Mouse (Mus musculus) embryonic facial prominence, embryonic 10.5 days (tissue): ENCODE measurements around the gene Fgf6. TPM values are rescaled to one million over a fixed set of nuclear protein-coding genes. Genes with fewer than 3 reads are reported as not detected.
A peak's percentile ranks its signal among the peaks of the same experiment; 100 is the strongest.

Experiments used
- DNase-seq: peaks from one replicate; pipeline ENCODE4 v3.0.0-alpha.2; 2017; ENCODE audit warnings: low spot score
- H3K27ac ChIP-seq: fragments of 300-500 bp; sonication (generic); replicated peaks from 2 replicates; pipeline ENCODE4 v1.5.1; 2016; ENCODE audit warnings: mild to moderate bottlenecking
- H3K27me3 ChIP-seq: fragments of 300-500 bp; sonication (generic); replicated peaks from 2 replicates; pipeline ENCODE4 v1.6.1; 2016; ENCODE audit warnings: low read depth, mild to moderate bottlenecking; ENCODE audit not compliant: poor library complexity, severe bottlenecking
- H3K36me3 ChIP-seq: fragments of 300-500 bp; sonication (generic); replicated peaks from 2 replicates; pipeline ENCODE4 v1.6.1; 2016; ENCODE audit warnings: mild to moderate bottlenecking, moderate library complexity
- H3K4me1 ChIP-seq: fragments of 300-500 bp; sonication (generic); 2 replicates; pipeline ENCODE4 v1.6.1; 2016
- H3K4me3 ChIP-seq: fragments of 300-500 bp; sonication (generic); 2 replicates; pipeline ENCODE4 v1.5.1; 2016; ENCODE audit warnings: mild to moderate bottlenecking, moderate library complexity
- H3K9me3 ChIP-seq: fragments of 300-500 bp; sonication (generic); 2 replicates; pipeline ENCODE4 v1.6.1; 2016; ENCODE audit warnings: mild to moderate bottlenecking
- WGBS: fragments of 180-500 bp; shearing (Covaris S2); methylation state at CpG from one replicate; pipeline ENCODE4 v1.1.7; 2016; 5-methylcytosine and 5-hydroxymethylcytosine counted together
- polyA plus RNA-seq: library from polyadenylated mRNA; unstranded; fragments of >200 nt; fragmentation: Nextera tagmentation; extraction: Ambion mirVana; gene quantifications from 2 replicates; pipeline ENCODE4 v1.2.1, GENCODE M21; 2016

The Fgf6 gene
- polyA plus RNA-seq, 1 experiment from 2014 or later: 0.02 TPM

GRCm38 (mm10) chr6:127020431-127020830, 5.0 kb downstream of the Fgf6 start:
- peaks cover 23% of the 10 kb centered on the region for H3K4me1 ChIP-seq
- no peaks in the 10 kb centered on the region for H3K36me3 ChIP-seq
- WGBS: 15% methylated on average over 13 of the region's 13 CpGs
- no peaks in the 10 kb centered on the region for H3K9me3 ChIP-seq
- DNase-seq: peak; percentile 14
- peak overlapping the region; percentile 27; the same call in 1 of the 2 replicates for H3K4me3 ChIP-seq
- peaks cover 40% of the 10 kb centered on the region for H3K27me3 ChIP-seq
- H3K27ac ChIP-seq: 0 out of 2 replicates have a peak overlapping the region, but pooled peaks have one; percentile 41

- no peak overlapping the region for H3K4me3 ChIP-seq
- H3K9me3 ChIP-seq: no peaks in the 10 kb centered on the region
- 71% methylated on average over 7 of the region's 7 CpGs for WGBS
- no peaks in the 10 kb centered on the region for H3K36me3 ChIP-seq
- no peak for DNase-seq
- peaks cover 30% of the 10 kb centered on the region for H3K27me3 ChIP-seq
- peaks cover 12% of the 10 kb centered on the region for H3K4me1 ChIP-seq
- no peak overlapping the region for H3K27ac ChIP-seq
Measured at GRCm38 (mm10) chr6:127024836-127025235, 9.4 kb downstream of the Fgf6 start.

GRCm38 (mm10) chr6:127034760-127035159, 19.4 kb downstream of the Fgf6 start:
- Histone ChIP-seq H3K4me1 (no peaks in the 10 kb centered on the region; the same call in 1 of the 2 replicates), H3K4me3 (no peak overlapping the region), H3K27ac (no peak overlapping the region), H3K36me3 (no peaks in the 10 kb centered on the region), H3K27me3 (no peaks in the 10 kb centered on the region), H3K9me3 (no peaks in the 10 kb centered on the region)
- 39% methylated on average over 10 of the region's 10 CpGs for WGBS
- DNase-seq: peak; percentile 55

GRCm38 (mm10) chr6:127044909-127045308, 29.5 kb downstream of the Fgf6 start:
- no peaks in the 10 kb centered on the region for H3K27me3 ChIP-seq
- no peak overlapping the region for H3K27ac ChIP-seq
- H3K4me1 ChIP-seq: peaks cover 8% of the 10 kb centered on the region
- no peak for DNase-seq
- no peak overlapping the region for H3K4me3 ChIP-seq
- no peaks in the 10 kb centered on the region for H3K9me3 ChIP-seq
- no peaks in the 10 kb centered on the region for H3K36me3 ChIP-seq
- 67% methylated on average over 6 of the region's 6 CpGs for WGBS

- Histone ChIP-seq H3K4me1 (peaks cover 26% of the 10 kb centered on the region), H3K27ac (peak overlapping the region; percentile 83), H3K9me3 (no peaks in the 10 kb centered on the region), H3K4me3 (no peak overlapping the region), H3K36me3 (no peaks in the 10 kb centered on the region), H3K27me3 (no peaks in the 10 kb centered on the region)
- DNase-seq: peak; percentile 81
- WGBS: 34% methylated on average over 4 of the region's 4 CpGs
Measured at GRCm38 (mm10) chr6:127050847-127051246, 35.5 kb downstream of the Fgf6 start.

GRCm38 (mm10) chr6:127056990-127057588, 41.7 kb downstream of the Fgf6 start:
- Histone ChIP-seq H3K9me3 (no peaks in the 10 kb centered on the region), H3K4me3 (no peak overlapping the region), H3K36me3 (no peaks in the 10 kb centered on the region), H3K27me3 (no peaks in the 10 kb centered on the region), H3K27ac (no peak overlapping the region), H3K4me1 (peaks cover under 1% of the 10 kb centered on the region; the same call in 1 of the 2 replicates)
- WGBS: 87% methylated on average over 12 of the region's 12 CpGs
- DNase-seq: no peak

- 84% methylated on average over 4 of the region's 4 CpGs for WGBS
- Histone ChIP-seq H3K4me1 (peaks cover 8% of the 10 kb centered on the region), H3K27me3 (peaks cover 12% of the 10 kb centered on the region), H3K36me3 (no peaks in the 10 kb centered on the region), H3K4me3 (no peak overlapping the region), H3K9me3 (no peaks in the 10 kb centered on the region), H3K27ac (no peak overlapping the region)
- no peak for DNase-seq
Measured at GRCm38 (mm10) chr6:127059975-127060374, 44.6 kb downstream of the Fgf6 start.

GRCm38 (mm10) chr6:127063915-127064314, 48.5 kb downstream of the Fgf6 start:
- peaks cover 17% of the 10 kb centered on the region for H3K4me1 ChIP-seq
- peaks cover 26% of the 10 kb centered on the region for H3K27me3 ChIP-seq
- WGBS: 80% methylated on average over 3 of the region's 3 CpGs
- H3K9me3 ChIP-seq: no peaks in the 10 kb centered on the region
- no peak for DNase-seq
- no peak overlapping the region for H3K4me3 ChIP-seq
- H3K27ac ChIP-seq: no peak overlapping the region
- H3K36me3 ChIP-seq: no peaks in the 10 kb centered on the region

- peaks cover 17% of the 10 kb centered on the region for H3K4me1 ChIP-seq
- WGBS: 5% methylated on average over 14 of the region's 14 CpGs
- DNase-seq: peak; percentile 60
- H3K36me3 ChIP-seq: no peaks in the 10 kb centered on the region
- no peaks in the 10 kb centered on the region for H3K9me3 ChIP-seq
- H3K27ac ChIP-seq: peak overlapping the region; percentile 79
- H3K27me3 ChIP-seq: peaks cover 26% of the 10 kb centered on the region
- peak overlapping the region; percentile 33 for H3K4me3 ChIP-seq
Measured at GRCm38 (mm10) chr6:127064815-127065214, 49.4 kb downstream of the Fgf6 start.

- 9% methylated on average over 5 of the region's 5 CpGs for WGBS
Measured at GRCm38 (mm10) chr6:127072817-127073216, 57.4 kb downstream of the Fgf6 start, which contains the start of gene Fgf23. TSS of gene Fgf23 (plus strand) at chr6:127072902.

More at GRCm38 (mm10) chr6:127072817-127073216, 57.4 kb downstream of the Fgf6 start, which contains the start of gene Fgf23:
- peak; percentile 77 for DNase-seq
- Histone ChIP-seq H3K36me3 (no peaks in the 10 kb centered on the region), H3K4me1 (peaks cover 17% of the 10 kb centered on the region), H3K27me3 (peaks cover 3% of the 10 kb centered on the region), H3K9me3 (no peaks in the 10 kb centered on the region), H3K4me3 (no peak within 1 kb of the TSS; the same call in 1 of the 2 replicates), H3K27ac (peak within 1 kb of the TSS; percentile 66)

Other genes starting within 250 kb of the Fgf6 start
- 192 and 195 TPM in 2 replicates for gene Ndufa9, start 166.4 kb upstream of the Fgf6 start, polyA plus RNA-seq
- gene Akap3, start 162.5 kb upstream of the Fgf6 start, polyA plus RNA-seq: 0.06 and 0.09 TPM in 2 replicates
- gene Dyrk4, start 93.7 kb upstream of the Fgf6 start, polyA plus RNA-seq: not detected in 2 replicates
- gene Rad51ap1, start 76.0 kb upstream of the Fgf6 start, polyA plus RNA-seq: 76.9 and 79.3 TPM in 2 replicates
- 11.0 and 13.1 TPM in 2 replicates for gene D6Wsu163e, start 75.6 kb upstream of the Fgf6 start, polyA plus RNA-seq
- 0.08 and 0.16 TPM in 2 replicates for gene Fgf23, start 57.3 kb downstream of the Fgf6 start, polyA plus RNA-seq
- 5.7 and 7.2 TPM in 2 replicates for gene Tigar, start 94.0 kb downstream of the Fgf6 start, polyA plus RNA-seq
- 1,002 and 1,039 TPM in 2 replicates for gene Ccnd2, start 136.6 kb downstream of the Fgf6 start, polyA plus RNA-seq